Mouse (Mus musculus) kidney, adult 2 months (tissue): ENCODE data around the gene Pik3ca. TPM values are rescaled to one million over a fixed set of nuclear protein-coding genes. Genes with fewer than 3 reads are reported as not detected.

Experiments used
- DNase-seq: peaks from one replicate; pipeline ENCODE4 v3.0.0; 2021
- H3K27ac ChIP-seq: fragments of 200-500 bp; 2 replicates; pipeline ENCODE4 v1.5.1; 2012; ENCODE audit warnings: low read depth, low read length, control low read depth, inconsistent platforms; ENCODE audit not compliant: insufficient read depth
- H3K27me3 ChIP-seq: fragments of 200-500 bp; replicated peaks from 2 replicates; pipeline ENCODE4 v1.6.1; 2012; ENCODE audit warnings: mild to moderate bottlenecking, moderate library complexity, low read length, inconsistent platforms; ENCODE audit not compliant: control insufficient read depth, insufficient read depth
- H3K36me3 ChIP-seq: fragments of 200-500 bp; 2 replicates; pipeline ENCODE4 v1.6.1; 2012; ENCODE audit warnings: mild to moderate bottlenecking, moderate library complexity, low read length, inconsistent platforms; ENCODE audit not compliant: control insufficient read depth, insufficient read depth
- H3K4me1 ChIP-seq: fragments of 200-500 bp; 2 replicates; pipeline ENCODE4 v1.6.1; 2011; ENCODE audit warnings: low read length; ENCODE audit not compliant: control insufficient read depth, insufficient read depth
- H3K4me3 ChIP-seq: fragments of 200-500 bp; 2 replicates; pipeline ENCODE4 v1.5.1; 2011; ENCODE audit warnings: mild to moderate bottlenecking, low read depth, low read length, control low read depth; ENCODE audit not compliant: insufficient read depth
- CTCF ChIP-seq: fragments of 200-500 bp; conservative IDR thresholded peaks from 2 replicates; pipeline ENCODE4 v1.5.1; 2011; ENCODE audit warnings: low read depth, mild to moderate bottlenecking, control low read depth, low read length, moderate library complexity, mixed read lengths; ENCODE audit not compliant: insufficient read depth, insufficient read length
- POLR2A ChIP-seq: fragments of 200-500 bp; IDR thresholded peaks from one replicate; pipeline ENCODE4 v1.6.1; 2011; ENCODE audit warnings: low read depth, low read length, control low read depth
- WGBS: fragments of 180-500 bp; shearing (Covaris S2); methylation state at CpG from one replicate; pipeline ENCODE4 v1.1.7; 2018; 5-methylcytosine and 5-hydroxymethylcytosine counted together
- polyA plus RNA-seq: library from polyadenylated mRNA; depleted of rRNA; stranded (reverse); fragments of >200 nt; gene quantifications from 2 replicates; pipeline ENCODE4 v1.2.3, GENCODE M21; 2012; rRNA removed

Gene Pik3ca
- 7.9 and 10.2 TPM in 2 replicates for polyA plus RNA-seq

DNA sequence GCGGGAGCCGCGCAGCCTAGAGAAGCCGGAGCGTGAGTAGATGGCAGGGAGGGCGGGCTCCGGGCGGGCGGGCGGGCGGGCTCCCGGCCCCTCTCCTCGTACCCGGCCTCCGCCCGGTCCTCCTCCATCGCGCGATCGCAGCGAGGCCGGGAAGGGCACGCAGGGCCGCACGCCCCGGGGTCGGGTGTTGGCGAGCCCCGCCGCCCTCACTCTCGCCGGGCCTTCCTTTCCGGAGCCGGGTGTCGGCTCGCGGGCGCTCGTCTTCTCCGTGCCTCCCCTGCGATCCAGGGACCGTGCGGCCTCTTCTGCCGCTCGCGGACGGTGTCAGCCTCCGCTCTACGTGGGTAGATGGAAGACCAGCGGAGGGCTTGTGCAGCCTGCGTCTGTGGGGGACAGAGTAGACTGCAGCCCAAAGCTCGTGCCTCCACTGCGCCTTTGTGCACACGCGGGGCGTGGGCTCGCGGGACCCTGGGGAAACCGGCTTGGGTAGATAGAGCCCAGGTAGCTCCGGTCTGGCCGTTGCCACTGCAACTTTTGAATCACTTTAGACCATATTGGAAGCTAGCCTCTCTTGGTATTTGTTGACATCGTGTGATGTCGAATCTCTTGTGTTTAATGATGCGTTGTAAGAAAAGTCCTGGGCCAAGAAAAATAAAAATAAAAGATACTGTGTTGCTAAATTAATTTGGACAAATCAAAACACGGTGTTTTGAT is at the start of gene Pik3ca:
TSS of gene Pik3ca (plus strand) at position 211 of the 714 bp plus-strand sequence.
- no peak for TF ChIP-seq POLR2A
- no peak for TF ChIP-seq CTCF
- H3K27ac ChIP-seq = peak within 1 kb of the TSS; percentile 100
- peak within 1 kb of the TSS; percentile 100 for H3K4me3 ChIP-seq
- H3K4me1 ChIP-seq = peaks cover 33% of the 10 kb centered on the region
- H3K27me3 ChIP-seq = no peaks in the 10 kb centered on the region
- no peaks in the 10 kb centered on the region for H3K36me3 ChIP-seq
- under 1% methylated on average over 63 of the region's 65 CpGs for WGBS
- DNase-seq = peak; percentile 54

DNA sequence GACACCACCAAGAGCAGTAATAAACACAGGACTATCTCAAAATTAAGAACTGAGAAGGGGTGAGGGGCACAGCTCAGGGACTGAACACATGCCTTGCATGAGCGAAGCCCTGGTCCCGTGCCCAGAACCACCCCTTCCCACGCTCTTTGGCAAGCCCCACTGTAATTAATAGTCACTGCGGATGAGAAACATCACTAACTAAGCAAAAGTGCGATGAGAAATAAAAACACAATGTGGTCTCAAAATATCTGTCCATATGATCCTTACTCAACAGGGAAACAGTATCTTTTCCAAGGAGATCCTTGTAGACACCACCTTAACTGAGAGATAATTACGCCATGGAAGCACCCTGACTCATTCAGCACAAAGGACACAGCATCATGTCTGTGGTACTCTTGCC is 49.6 kb upstream of the Pik3ca start:
- no peaks in the 10 kb centered on the region for H3K36me3 ChIP-seq
- no peak overlapping the region for H3K4me3 ChIP-seq
- no peak for TF ChIP-seq POLR2A
- no peak for TF ChIP-seq CTCF
- H3K4me1 ChIP-seq = no peaks in the 10 kb centered on the region
- WGBS = 62% methylated on average over 6 of the region's 6 CpGs
- DNase-seq = no peak
- no peak overlapping the region for H3K27ac ChIP-seq
- H3K27me3 ChIP-seq = no peaks in the 10 kb centered on the region

DNA sequence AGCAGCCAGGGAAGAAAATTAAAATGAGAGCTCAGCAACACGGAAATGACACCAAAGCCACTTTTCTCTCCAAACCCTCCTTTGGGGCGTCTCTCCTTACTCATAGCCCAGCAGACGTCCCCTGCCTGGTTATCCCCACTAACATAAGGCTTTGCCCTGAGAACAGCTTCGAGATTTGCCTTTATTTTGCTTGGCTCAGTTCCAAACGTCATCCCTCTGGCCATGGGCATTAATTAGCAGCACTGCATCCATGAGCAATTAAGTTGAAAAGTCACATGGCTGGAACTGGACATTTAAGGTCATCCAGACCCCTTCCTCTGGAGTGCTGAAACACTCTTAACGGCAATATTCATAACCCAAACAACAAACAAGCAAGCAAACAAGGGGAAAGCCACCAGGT is 36.2 kb upstream of the Pik3ca start:
- WGBS = 25% methylated on average over 6 of the region's 6 CpGs
- TF ChIP-seq POLR2A = no peak
- TF ChIP-seq CTCF = no peak
- H3K27ac ChIP-seq = no peak overlapping the region
- DNase-seq = peak; percentile 39
- H3K4me3 ChIP-seq = no peak overlapping the region
- peaks cover 4% of the 10 kb centered on the region; the same call in 1 of the 2 replicates for H3K4me1 ChIP-seq
- no peaks in the 10 kb centered on the region for H3K36me3 ChIP-seq
- H3K27me3 ChIP-seq = no peaks in the 10 kb centered on the region

GRCm38 (mm10) chr3:32364195-32364594 is 33.3 kb upstream of the Pik3ca start:
- no peaks in the 10 kb centered on the region for H3K27me3 ChIP-seq
- peaks cover 7% of the 10 kb centered on the region; the same call in 1 of the 2 replicates for H3K4me1 ChIP-seq
- 66% methylated on average over 4 of the region's 4 CpGs for WGBS
- no peak for TF ChIP-seq POLR2A
- no peak for TF ChIP-seq CTCF
- no peak for DNase-seq
- no peak overlapping the region for H3K4me3 ChIP-seq
- H3K27ac ChIP-seq = no peak overlapping the region
- H3K36me3 ChIP-seq = no peaks in the 10 kb centered on the region

- Histone ChIP-seq H3K4me1 (peaks cover 7% of the 10 kb centered on the region; the same call in 1 of the 2 replicates), H3K27ac (peak overlapping the region; percentile 37; the same call in 1 of the 2 replicates), H3K4me3 (peak overlapping the region; percentile 95), H3K36me3 (no peaks in the 10 kb centered on the region), H3K27me3 (no peaks in the 10 kb centered on the region)
- no peak for TF ChIP-seq CTCF
- TF ChIP-seq POLR2A = no peak
- DNase-seq = peak; percentile 14
- 1% methylated on average over 54 of the region's 54 CpGs for WGBS
Measured at GRCm38 (mm10) chr3:32364841-32365545, 32.5 kb upstream of the Pik3ca start.

- DNase-seq = peak; percentile 90
- no peak for TF ChIP-seq CTCF
- no peak for TF ChIP-seq POLR2A
- Histone ChIP-seq H3K36me3 (no peaks in the 10 kb centered on the region), H3K27ac (peak within 1 kb of the TSS; percentile 65), H3K4me3 (peak within 1 kb of the TSS; percentile 95), H3K27me3 (no peaks in the 10 kb centered on the region), H3K4me1 (peaks cover 7% of the 10 kb centered on the region; the same call in 1 of the 2 replicates)
- 1% methylated on average over 39 of the region's 48 CpGs for WGBS
Measured at GRCm38 (mm10) chr3:32365546-32366245, 31.8 kb upstream of the Pik3ca start, which contains the start of gene Zmat3. TSS of gene Zmat3 (minus strand) at chr3:32366014.
